Mouse (Mus musculus) ES-Bruce4 (cell line): ENCODE data around the gene B9d1.

Experiments used
- CTCF ChIP-seq: IDR thresholded peaks from one replicate; pipeline ENCODE4 v1.8.1; 2011; ENCODE audit warnings: low read depth, low read length
- POLR2A ChIP-seq: IDR thresholded peaks from one replicate; pipeline ENCODE4 v1.8.1; 2011; ENCODE audit warnings: low read length; ENCODE audit not compliant: insufficient read depth

GRCm38 (mm10) chr11:61465422-61465821 is 39.5 kb upstream of the B9d1 start:
- TF ChIP-seq POLR2A (no peak), CTCF (no peak)
